Mouse (Mus musculus) kidney, adult 2 months (tissue): ENCODE measurements around the gene Esrrg. TPM values are rescaled to one million over a fixed set of nuclear protein-coding genes. Genes with fewer than 3 reads are reported as not detected.

Experiments used
- DNase-seq: peaks from one replicate; pipeline ENCODE4 v3.0.0; 2021
- H3K27ac ChIP-seq: fragments of 200-500 bp; 2 replicates; pipeline ENCODE4 v1.5.1; 2012; ENCODE audit warnings: low read depth, low read length, control low read depth, inconsistent platforms; ENCODE audit not compliant: insufficient read depth
- H3K27me3 ChIP-seq: fragments of 200-500 bp; replicated peaks from 2 replicates; pipeline ENCODE4 v1.6.1; 2012; ENCODE audit warnings: mild to moderate bottlenecking, moderate library complexity, low read length, inconsistent platforms; ENCODE audit not compliant: control insufficient read depth, insufficient read depth
- H3K36me3 ChIP-seq: fragments of 200-500 bp; 2 replicates; pipeline ENCODE4 v1.6.1; 2012; ENCODE audit warnings: mild to moderate bottlenecking, moderate library complexity, low read length, inconsistent platforms; ENCODE audit not compliant: control insufficient read depth, insufficient read depth
- H3K4me1 ChIP-seq: fragments of 200-500 bp; 2 replicates; pipeline ENCODE4 v1.6.1; 2011; ENCODE audit warnings: low read length; ENCODE audit not compliant: control insufficient read depth, insufficient read depth
- H3K4me3 ChIP-seq: fragments of 200-500 bp; 2 replicates; pipeline ENCODE4 v1.5.1; 2011; ENCODE audit warnings: mild to moderate bottlenecking, low read depth, low read length, control low read depth; ENCODE audit not compliant: insufficient read depth
- CTCF ChIP-seq: fragments of 200-500 bp; conservative IDR thresholded peaks from 2 replicates; pipeline ENCODE4 v1.5.1; 2011; ENCODE audit warnings: low read depth, mild to moderate bottlenecking, control low read depth, low read length, moderate library complexity, mixed read lengths; ENCODE audit not compliant: insufficient read depth, insufficient read length
- POLR2A ChIP-seq: fragments of 200-500 bp; IDR thresholded peaks from one replicate; pipeline ENCODE4 v1.6.1; 2011; ENCODE audit warnings: low read depth, low read length, control low read depth
- WGBS: fragments of 180-500 bp; shearing (Covaris S2); methylation state at CpG from one replicate; pipeline ENCODE4 v1.1.7; 2018; 5-methylcytosine and 5-hydroxymethylcytosine counted together
- polyA plus RNA-seq: library from polyadenylated mRNA; depleted of rRNA; stranded (reverse); fragments of >200 nt; gene quantifications from 2 replicates; pipeline ENCODE4 v1.2.3, GENCODE M21; 2012

The Esrrg gene
- polyA plus RNA-seq, 1 experiment = 24.2 TPM

DNA sequence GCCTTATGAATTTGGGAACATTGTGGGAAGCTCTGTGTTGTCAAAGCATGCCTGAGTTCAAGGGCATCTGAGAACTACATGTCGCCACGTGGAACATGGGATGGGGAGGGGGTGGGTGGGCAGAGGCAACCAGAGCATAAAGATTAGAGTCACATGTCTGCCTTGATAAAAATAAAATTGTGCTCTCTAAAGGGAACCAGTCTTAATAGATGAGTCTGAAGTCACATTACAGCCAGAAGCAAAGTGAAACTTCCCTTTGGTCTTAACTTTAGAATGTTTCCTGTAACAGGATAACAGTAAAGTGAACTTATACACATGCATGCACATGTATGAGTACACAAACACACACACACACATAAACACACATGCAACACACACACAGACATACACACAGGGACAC lies 545.1 kb downstream of the Esrrg start:
- H3K27ac ChIP-seq = no peak overlapping the region
- TF ChIP-seq POLR2A (no peak), CTCF (no peak)
- no peaks in the 10 kb centered on the region for H3K27me3 ChIP-seq
- no peak for DNase-seq
- no peaks in the 10 kb centered on the region for H3K4me1 ChIP-seq
- H3K4me3 ChIP-seq = no peak overlapping the region
- 73% methylated on average over 2 of the region's 2 CpGs for WGBS
- no peaks in the 10 kb centered on the region for H3K36me3 ChIP-seq

DNA sequence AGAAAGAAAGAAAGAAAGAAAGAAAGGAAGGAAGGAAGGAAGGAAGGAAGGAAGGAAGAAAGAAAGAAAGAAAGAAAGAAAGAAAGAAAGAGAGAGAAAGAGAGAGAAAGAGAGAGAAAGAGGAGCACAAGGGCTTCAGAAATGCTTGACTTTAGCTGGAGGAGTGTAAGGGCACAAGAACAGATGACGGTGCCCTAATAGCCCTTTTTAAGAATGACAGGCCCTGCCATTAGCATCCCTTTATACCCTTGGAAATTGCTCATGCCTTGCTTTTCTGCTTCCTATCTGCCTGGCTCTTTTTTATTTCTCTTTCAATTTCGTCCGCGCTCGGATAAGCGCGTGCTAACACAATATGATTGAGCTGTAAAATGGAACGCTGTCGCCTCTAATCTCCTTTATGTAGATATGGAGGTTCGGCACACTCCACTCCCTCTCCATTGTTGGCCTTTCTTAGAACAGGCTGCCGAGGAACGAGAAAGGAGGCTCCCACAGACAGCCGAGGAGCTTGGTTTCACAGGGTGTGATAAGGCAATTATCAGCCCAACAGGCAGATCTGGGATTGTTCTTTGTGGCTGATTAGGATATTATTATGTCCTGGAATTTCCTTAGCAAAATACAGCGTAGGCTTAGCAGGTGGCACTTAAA lies 546.0 kb downstream of the Esrrg start:
- no peaks in the 10 kb centered on the region for H3K4me1 ChIP-seq
- 76% methylated on average over 14 of the region's 14 CpGs for WGBS
- no peaks in the 10 kb centered on the region for H3K36me3 ChIP-seq
- no peaks in the 10 kb centered on the region for H3K27me3 ChIP-seq
- no peak for TF ChIP-seq CTCF
- no peak for TF ChIP-seq POLR2A
- DNase-seq = no peak
- no peak overlapping the region for H3K4me3 ChIP-seq
- H3K27ac ChIP-seq = no peak overlapping the region

DNA sequence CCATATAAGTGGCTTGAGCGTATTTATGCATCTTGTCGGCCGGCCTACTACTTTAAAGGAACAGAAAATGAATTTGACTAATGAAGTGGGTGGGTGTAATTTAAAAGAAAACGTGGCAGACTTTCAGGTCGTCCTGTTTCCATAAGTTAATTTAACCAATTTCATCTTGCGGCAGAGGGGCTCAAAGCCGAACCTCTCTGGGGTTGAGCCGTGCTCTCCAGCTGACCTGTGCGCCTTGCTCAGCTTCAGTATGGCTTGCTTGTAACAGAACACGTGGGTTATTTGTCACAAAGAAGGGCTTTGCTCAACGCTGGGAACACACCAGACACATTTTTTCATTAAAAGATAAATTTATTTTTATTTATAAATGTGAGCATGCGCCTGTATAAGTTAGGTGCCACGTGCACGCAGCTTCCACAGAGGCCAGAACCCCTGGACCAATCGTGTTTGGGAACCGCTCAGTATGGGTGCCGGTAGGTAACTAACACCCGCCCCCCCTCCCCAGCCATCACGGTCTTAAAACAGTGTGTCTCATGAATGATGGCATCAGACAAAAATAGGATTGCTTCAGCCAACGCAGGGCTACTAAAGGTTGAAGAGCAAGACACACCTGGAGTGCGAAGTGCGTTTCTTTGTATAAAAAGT lies 546.7 kb downstream of the Esrrg start:
- Histone ChIP-seq H3K27ac (no peak overlapping the region), H3K27me3 (no peaks in the 10 kb centered on the region), H3K4me1 (no peaks in the 10 kb centered on the region), H3K36me3 (no peaks in the 10 kb centered on the region), H3K4me3 (no peak overlapping the region)
- TF ChIP-seq CTCF = no peak
- TF ChIP-seq POLR2A = no peak
- 90% methylated on average over 22 of the region's 22 CpGs for WGBS
- no peak for DNase-seq

DNA sequence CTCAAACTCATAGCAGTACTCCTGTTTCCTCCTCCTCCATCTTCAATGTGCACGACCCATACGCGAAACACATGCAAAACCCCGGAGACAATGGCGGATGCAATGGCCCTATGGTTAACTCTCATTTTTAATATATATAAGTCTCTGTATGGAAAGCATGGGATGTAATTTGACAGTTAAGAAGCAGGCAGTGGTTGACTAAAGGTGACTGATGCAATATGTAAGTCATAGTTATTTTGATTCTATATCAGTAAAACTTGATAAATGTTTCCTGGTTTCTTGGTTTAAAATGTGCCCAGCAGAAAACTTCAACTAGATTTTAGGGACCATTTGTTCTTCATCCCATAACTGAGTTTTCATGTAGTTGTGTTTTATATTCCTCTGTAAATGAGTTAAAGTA lies 547.9 kb downstream of the Esrrg start:
- DNase-seq = no peak
- no peaks in the 10 kb centered on the region for H3K4me1 ChIP-seq
- no peak for TF ChIP-seq POLR2A
- TF ChIP-seq CTCF = no peak
- 96% methylated on average over 5 of the region's 5 CpGs for WGBS
- no peak overlapping the region for H3K4me3 ChIP-seq
- H3K36me3 ChIP-seq = no peaks in the 10 kb centered on the region
- H3K27ac ChIP-seq = no peak overlapping the region
- no peaks in the 10 kb centered on the region for H3K27me3 ChIP-seq

DNA sequence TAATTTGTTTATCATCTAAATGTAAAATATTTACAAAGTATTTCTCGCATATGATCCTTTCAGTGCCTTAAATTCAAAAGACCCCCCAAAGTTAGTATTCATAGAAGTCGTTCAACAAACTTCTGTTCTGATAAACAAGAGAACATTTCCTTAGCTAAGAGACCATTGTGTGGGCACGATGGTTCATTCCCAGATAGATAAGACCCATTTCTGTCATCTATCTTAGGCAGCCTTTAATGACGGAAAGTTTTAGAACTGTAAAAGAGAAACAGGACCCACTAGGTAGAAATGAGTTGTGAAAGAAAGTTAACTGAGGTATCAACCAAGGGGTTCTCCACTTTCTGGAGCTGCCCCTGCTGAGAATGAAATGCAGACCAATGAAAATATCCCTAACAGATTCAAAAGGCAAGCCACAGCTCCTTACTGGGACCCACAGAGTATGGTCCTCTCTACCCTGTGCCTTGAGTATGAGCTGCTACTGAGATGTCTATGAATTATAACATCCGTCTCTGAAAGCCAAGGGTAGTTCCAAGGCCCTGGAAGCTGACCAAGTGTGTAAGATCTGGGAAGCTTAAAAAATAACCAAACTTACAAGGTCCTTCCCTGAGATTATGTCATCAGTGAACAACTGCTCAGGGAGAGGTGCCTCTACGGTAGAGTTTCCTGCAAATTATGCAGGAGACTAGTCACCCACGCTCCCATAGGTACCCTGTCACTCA lies 548.8 kb downstream of the Esrrg start:
- no peaks in the 10 kb centered on the region for H3K4me1 ChIP-seq
- DNase-seq = peak; percentile 19
- TF ChIP-seq CTCF (no peak), POLR2A (no peak)
- H3K4me3 ChIP-seq = no peak overlapping the region
- H3K36me3 ChIP-seq = no peaks in the 10 kb centered on the region
- no peaks in the 10 kb centered on the region for H3K27me3 ChIP-seq
- 69% methylated on average over 7 of the region's 7 CpGs for WGBS
- no peak overlapping the region for H3K27ac ChIP-seq

DNA sequence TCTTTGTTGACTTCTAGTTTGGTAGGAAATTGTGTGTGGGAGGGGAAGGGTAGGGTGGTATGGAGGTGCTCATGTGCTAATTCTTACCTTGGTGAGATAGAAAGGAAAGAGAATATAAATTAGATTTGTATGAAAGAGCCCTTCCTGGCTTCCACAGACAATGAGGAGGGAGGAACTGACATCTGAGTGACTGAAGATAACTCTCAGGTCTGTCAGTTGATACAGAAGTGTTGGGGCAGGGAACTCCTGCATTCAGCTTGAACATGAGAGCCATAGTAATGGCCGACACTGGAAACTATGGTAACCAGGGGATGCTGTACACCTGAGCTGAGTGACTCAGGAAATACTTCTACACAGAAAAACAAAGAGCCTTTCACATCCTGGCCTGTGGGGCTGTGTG lies 550.1 kb downstream of the Esrrg start:
- no peak for TF ChIP-seq CTCF
- 76% methylated on average over 1 of the region's 1 CpGs for WGBS
- no peak for DNase-seq

DNA sequence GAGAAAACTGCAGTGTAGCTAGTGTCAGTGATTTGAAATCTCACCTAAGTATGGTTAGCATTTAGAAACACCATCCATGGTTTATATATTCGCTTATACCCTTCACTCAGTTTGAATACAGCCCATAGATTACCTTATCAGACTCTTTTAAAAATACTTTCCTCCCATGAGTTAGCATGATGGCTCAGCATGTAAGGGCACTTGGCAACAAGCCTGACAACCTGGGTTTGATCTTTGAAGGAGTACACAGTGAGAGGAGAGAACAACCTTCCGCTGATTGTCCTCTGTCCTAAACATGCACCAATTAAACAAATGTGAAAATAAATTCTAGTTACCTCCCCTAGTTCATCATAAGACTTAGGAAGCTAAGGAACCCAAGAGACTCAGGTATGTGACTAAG lies 550.5 kb downstream of the Esrrg start:
- H3K4me3 ChIP-seq = no peak overlapping the region
- DNase-seq = no peak
- 91% methylated on average over 2 of the region's 2 CpGs for WGBS

More for the DNA sequence above, 550.1 kb downstream of the Esrrg start:
- H3K4me3 ChIP-seq = no peak overlapping the region
- H3K27ac ChIP-seq = no peak overlapping the region
- H3K36me3 ChIP-seq = no peaks in the 10 kb centered on the region
- H3K27me3 ChIP-seq = no peaks in the 10 kb centered on the region
- no peaks in the 10 kb centered on the region for H3K4me1 ChIP-seq

More for the DNA sequence above, 550.5 kb downstream of the Esrrg start:
- H3K27ac ChIP-seq = no peak overlapping the region
- TF ChIP-seq POLR2A = no peak
- H3K27me3 ChIP-seq = no peaks in the 10 kb centered on the region
- H3K4me1 ChIP-seq = no peaks in the 10 kb centered on the region
- H3K36me3 ChIP-seq = no peaks in the 10 kb centered on the region
